Mouse (Mus musculus): ENCODE data around the gene Klk1b16. TPM values are rescaled to one million over a fixed set of nuclear protein-coding genes. Genes with fewer than 3 reads are reported as not detected.

Gene Klk1b16
- total and polyA plus RNA-seq, 3 experiments = not detected

Other genes with a start within 250 kb of the Klk1b16 start
Only the 20 nearest of the 23 such genes appear.
- not detected in 2 replicates for gene Klk1b8, start 186.1 kb upstream of the Klk1b16 start, total RNA-seq (2014; fragmentation: Nextera tagmentation)
- gene Klk1b8, start 186.1 kb upstream of the Klk1b16 start, total RNA-seq (2017) = not detected in 2 replicates
- gene Klk1b8, start 186.1 kb upstream of the Klk1b16 start, polyA plus RNA-seq (2012) = not detected in 2 replicates
- gene Klk1b1, start 170.0 kb upstream of the Klk1b16 start, total RNA-seq (2014; fragmentation: Nextera tagmentation) = not detected in 2 replicates
- gene Klk1b1, start 170.0 kb upstream of the Klk1b16 start, total RNA-seq (2017) = not detected in 2 replicates
- gene Klk1b1, start 170.0 kb upstream of the Klk1b16 start, polyA plus RNA-seq (2012) = not detected in 2 replicates
- not detected in 2 replicates for gene Klk1b9, start 160.7 kb upstream of the Klk1b16 start, total RNA-seq (2014; fragmentation: Nextera tagmentation)
- gene Klk1b9, start 160.7 kb upstream of the Klk1b16 start, total RNA-seq (2017) = not detected in 2 replicates
- not detected in 2 replicates for gene Klk1b9, start 160.7 kb upstream of the Klk1b16 start, polyA plus RNA-seq (2012)
- gene Klk1b11, start 140.9 kb upstream of the Klk1b16 start, total RNA-seq (2014; fragmentation: Nextera tagmentation) = not detected in 2 replicates
- not detected in 2 replicates for gene Klk1b11, start 140.9 kb upstream of the Klk1b16 start, total RNA-seq (2017)
- not detected in 2 replicates for gene Klk1b11, start 140.9 kb upstream of the Klk1b16 start, polyA plus RNA-seq (2012)
- not detected in 2 replicates for gene Klk1b26, start 124.6 kb upstream of the Klk1b16 start, total RNA-seq (2014; fragmentation: Nextera tagmentation)
- not detected in 2 replicates for gene Klk1b26, start 124.6 kb upstream of the Klk1b16 start, total RNA-seq (2017)
- gene Klk1b26, start 124.6 kb upstream of the Klk1b16 start, polyA plus RNA-seq (2012) = not detected in 2 replicates
- gene Klk1b27, start 84.5 kb upstream of the Klk1b16 start, total RNA-seq (2014; fragmentation: Nextera tagmentation) = not detected in 2 replicates
- gene Klk1b27, start 84.5 kb upstream of the Klk1b16 start, total RNA-seq (2017) = 0.16 TPM in 1 of 2 replicates, not detected in the other
- not detected in 2 replicates for gene Klk1b27, start 84.5 kb upstream of the Klk1b16 start, polyA plus RNA-seq (2012)
- gene Klk1b21, start 34.4 kb upstream of the Klk1b16 start, total RNA-seq (2014; fragmentation: Nextera tagmentation) = not detected in 2 replicates
- not detected in 2 replicates for gene Klk1b21, start 34.4 kb upstream of the Klk1b16 start, total RNA-seq (2017)
- gene Klk1b21, start 34.4 kb upstream of the Klk1b16 start, polyA plus RNA-seq (2012) = not detected in 2 replicates
- not detected in 2 replicates for gene Klk1b22, start 24.1 kb upstream of the Klk1b16 start, total RNA-seq (2014; fragmentation: Nextera tagmentation)
- gene Klk1b22, start 24.1 kb upstream of the Klk1b16 start, total RNA-seq (2017) = not detected in 2 replicates
- not detected in 2 replicates for gene Klk1b22, start 24.1 kb upstream of the Klk1b16 start, polyA plus RNA-seq (2012)
- not detected in 2 replicates for gene Klk1b24, start 51.5 kb downstream of the Klk1b16 start, total RNA-seq (2014; fragmentation: Nextera tagmentation)
- gene Klk1b24, start 51.5 kb downstream of the Klk1b16 start, total RNA-seq (2017) = not detected in 2 replicates
- not detected in 2 replicates for gene Klk1b24, start 51.5 kb downstream of the Klk1b16 start, polyA plus RNA-seq (2012)
- not detected in 2 replicates for gene Klk1b3, start 61.4 kb downstream of the Klk1b16 start, total RNA-seq (2014; fragmentation: Nextera tagmentation)
- gene Klk1b3, start 61.4 kb downstream of the Klk1b16 start, total RNA-seq (2017) = not detected in 2 replicates
- gene Klk1b3, start 61.4 kb downstream of the Klk1b16 start, polyA plus RNA-seq (2012) = not detected in 2 replicates
- gene Klk1b4, start 70.7 kb downstream of the Klk1b16 start, total RNA-seq (2014; fragmentation: Nextera tagmentation) = not detected in 2 replicates
- gene Klk1b4, start 70.7 kb downstream of the Klk1b16 start, total RNA-seq (2017) = not detected in 2 replicates
- not detected in 2 replicates for gene Klk1b4, start 70.7 kb downstream of the Klk1b16 start, polyA plus RNA-seq (2012)
- not detected in 2 replicates for gene Klk1b5, start 79.2 kb downstream of the Klk1b16 start, total RNA-seq (2014; fragmentation: Nextera tagmentation)
- not detected in 2 replicates for gene Klk1b5, start 79.2 kb downstream of the Klk1b16 start, total RNA-seq (2017)
- gene Klk1b5, start 79.2 kb downstream of the Klk1b16 start, polyA plus RNA-seq (2012) = not detected in 2 replicates
- not detected in 2 replicates for gene Klk1, start 88.6 kb downstream of the Klk1b16 start, total RNA-seq (2014; fragmentation: Nextera tagmentation)
- not detected in 2 replicates for gene Klk1, start 88.6 kb downstream of the Klk1b16 start, total RNA-seq (2017)
- not detected in 2 replicates for gene Klk1, start 88.6 kb downstream of the Klk1b16 start, polyA plus RNA-seq (2012)
- not detected in 2 replicates for gene Gm36864, start 99.4 kb downstream of the Klk1b16 start, total RNA-seq (2014; fragmentation: Nextera tagmentation)
- gene Gm36864, start 99.4 kb downstream of the Klk1b16 start, total RNA-seq (2017) = 0.22 TPM in 1 of 2 replicates, not detected in the other
- not detected in 2 replicates for gene Gm36864, start 99.4 kb downstream of the Klk1b16 start, polyA plus RNA-seq (2012)
- 0.87 and 3.6 TPM in 2 replicates for gene 1700028J19Rik, start 109.9 kb downstream of the Klk1b16 start, total RNA-seq (2014; fragmentation: Nextera tagmentation)
- gene 1700028J19Rik, start 109.9 kb downstream of the Klk1b16 start, total RNA-seq (2017) = 0.60 and 1.3 TPM in 2 replicates
- gene 1700028J19Rik, start 109.9 kb downstream of the Klk1b16 start, polyA plus RNA-seq (2012) = 0.05 TPM in 1 of 2 replicates, not detected in the other
- gene 2410002F23Rik, start 110.0 kb downstream of the Klk1b16 start, total RNA-seq (2014; fragmentation: Nextera tagmentation) = 113 and 114 TPM in 2 replicates
- 79.9 and 90.4 TPM in 2 replicates for gene 2410002F23Rik, start 110.0 kb downstream of the Klk1b16 start, total RNA-seq (2017)
- 276 and 317 TPM in 2 replicates for gene 2410002F23Rik, start 110.0 kb downstream of the Klk1b16 start, polyA plus RNA-seq (2012)
- not detected in 2 replicates for gene Acp4, start 120.6 kb downstream of the Klk1b16 start, total RNA-seq (2014; fragmentation: Nextera tagmentation)
- not detected in 2 replicates for gene Acp4, start 120.6 kb downstream of the Klk1b16 start, total RNA-seq (2017)
- not detected in 2 replicates for gene Acp4, start 120.6 kb downstream of the Klk1b16 start, polyA plus RNA-seq (2012)
- gene Gm15517, start 124.7 kb downstream of the Klk1b16 start, total RNA-seq (2014; fragmentation: Nextera tagmentation) = not detected in 2 replicates
- not detected in 2 replicates for gene Gm15517, start 124.7 kb downstream of the Klk1b16 start, total RNA-seq (2017)
- not detected in 2 replicates for gene Gm15517, start 124.7 kb downstream of the Klk1b16 start, polyA plus RNA-seq (2012)
- gene Clec11a, start 170.1 kb downstream of the Klk1b16 start, total RNA-seq (2014; fragmentation: Nextera tagmentation) = 3.1 and 5.3 TPM in 2 replicates
- gene Clec11a, start 170.1 kb downstream of the Klk1b16 start, total RNA-seq (2017) = 2.6 and 3.3 TPM in 2 replicates
- gene Clec11a, start 170.1 kb downstream of the Klk1b16 start, polyA plus RNA-seq (2012) = 1.8 and 2.2 TPM in 2 replicates
- 0.08 TPM in 1 of 2 replicates, not detected in the other for gene Shank1, start 173.5 kb downstream of the Klk1b16 start, total RNA-seq (2014; fragmentation: Nextera tagmentation)
- under 0.01 and 0.11 TPM in 2 replicates for gene Shank1, start 173.5 kb downstream of the Klk1b16 start, total RNA-seq (2017)
- gene Shank1, start 173.5 kb downstream of the Klk1b16 start, polyA plus RNA-seq (2012) = 0.13 and 0.20 TPM in 2 replicates